Mouse (Mus musculus) kidney, embryonic 16.5 days (tissue): Measurements from ENCODE around the gene Intu. TPM values are rescaled to one million over a fixed set of nuclear protein-coding genes. Genes with fewer than 3 reads are reported as not detected.

Experiments used
- ATAC-seq: fragments of 200-750 bp; cut with Nextera tagmentation; 2 replicates; pipeline ENCODE4 v1.8.0; 2017; ENCODE audit warnings: moderate TSS enrichment; ENCODE audit not compliant: low FRiP score, low TSS enrichment
- H3K27ac ChIP-seq: fragments of 300-500 bp; sonication (generic); 2 replicates; pipeline ENCODE4 v1.5.1; 2014; ENCODE audit warnings: low read length
- H3K27me3 ChIP-seq: fragments of 300-500 bp; sonication (generic); 2 replicates; pipeline ENCODE4 v1.6.1; 2014; ENCODE audit warnings: low read length, control low read depth, mixed read lengths; ENCODE audit not compliant: insufficient read depth
- H3K36me3 ChIP-seq: fragments of 300-500 bp; sonication (generic); 2 replicates; pipeline ENCODE4 v1.6.1; 2014; ENCODE audit warnings: low read length, control low read depth, mixed read lengths; ENCODE audit not compliant: insufficient read depth
- H3K4me1 ChIP-seq: fragments of 300-500 bp; sonication (generic); 2 replicates; pipeline ENCODE4 v1.6.1; 2014; ENCODE audit warnings: low read length, control low read depth, mixed read lengths; ENCODE audit not compliant: insufficient read depth
- H3K4me2 ChIP-seq: fragments of 300-500 bp; sonication (generic); replicated peaks from 2 replicates; pipeline ENCODE4 v1.6.1; 2014; ENCODE audit warnings: low read depth, low read length
- H3K4me3 ChIP-seq: fragments of 300-500 bp; sonication (generic); 2 replicates; pipeline ENCODE4 v1.5.1; 2014; ENCODE audit warnings: mild to moderate bottlenecking, low read length
- H3K9ac ChIP-seq: fragments of 300-500 bp; sonication (generic); replicated peaks from 2 replicates; pipeline ENCODE4 v1.6.1; 2014; ENCODE audit warnings: low read length
- H3K9me3 ChIP-seq: fragments of 300-500 bp; sonication (generic); 2 replicates; pipeline ENCODE4 v1.6.1; 2016; ENCODE audit warnings: low read length, control low read depth
- WGBS: fragments of 180-500 bp; shearing (Covaris S2); extraction: QIAGEN DNeasy Blood & Tissue Kit; methylation state at CpG from one replicate; pipeline ENCODE4 v1.1.7; 2014; 5-methylcytosine and 5-hydroxymethylcytosine counted together
- polyA plus RNA-seq: library from polyadenylated mRNA; unstranded; fragments of >200 nt; fragmentation: Nextera tagmentation; extraction: Ambion mirVana; gene quantifications from 2 replicates; pipeline ENCODE4 v1.2.1, GENCODE M21; 2015

The Intu gene
- polyA plus RNA-seq, 1 experiment from 2014 or later: 3.1 TPM

DNA sequence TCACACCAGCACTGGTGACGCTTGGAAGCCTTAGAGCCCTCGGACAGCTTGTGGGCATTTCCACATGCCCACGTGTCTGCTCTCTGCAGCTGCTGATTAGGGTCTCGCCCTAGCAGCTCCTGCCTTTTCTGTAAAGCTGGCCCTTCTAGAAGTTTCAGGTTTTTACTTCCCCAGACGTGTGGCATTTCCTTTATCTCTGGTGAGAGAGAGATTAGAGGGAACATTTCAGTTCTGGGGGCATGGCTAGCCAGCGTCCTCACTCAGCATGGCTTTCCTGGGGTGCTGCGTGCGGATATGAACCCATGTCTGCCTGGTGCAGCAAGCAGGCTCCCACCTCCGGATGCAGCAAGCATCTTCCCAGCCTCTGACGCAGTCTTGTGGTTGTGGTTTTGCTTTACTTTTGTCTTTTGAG is 121.9 kb downstream of the Intu start:
- Histone ChIP-seq H3K27ac (no peak overlapping the region), H3K9me3 (no peaks in the 10 kb centered on the region), H3K36me3 (peaks cover 15% of the 10 kb centered on the region; the same call in 1 of the 2 replicates), H3K9ac (no peak overlapping the region), H3K4me2 (no peak overlapping the region), H3K27me3 (no peaks in the 10 kb centered on the region), H3K4me1 (no peaks in the 10 kb centered on the region), H3K4me3 (no peak overlapping the region)
- WGBS: 62% methylated on average over 10 of the region's 10 CpGs
- no peak for ATAC-seq

GRCm38 (mm10) chr3:40653582-40653981 is 122.5 kb downstream of the Intu start:
- no peak overlapping the region for H3K9ac ChIP-seq
- ATAC-seq: no peak
- H3K36me3 ChIP-seq: peaks cover 15% of the 10 kb centered on the region; the same call in 1 of the 2 replicates
- no peak overlapping the region for H3K27ac ChIP-seq
- WGBS: 92% methylated on average over 16 of the region's 16 CpGs
- H3K9me3 ChIP-seq: no peaks in the 10 kb centered on the region
- H3K4me3 ChIP-seq: no peak overlapping the region
- no peak overlapping the region for H3K4me2 ChIP-seq
- H3K4me1 ChIP-seq: no peaks in the 10 kb centered on the region
- H3K27me3 ChIP-seq: no peaks in the 10 kb centered on the region

- WGBS: 83% methylated on average over 11 of the region's 11 CpGs
These were observed 122.9 kb downstream of the Intu start for GRCm38 (mm10) chr3:40654028-40654427.

GRCm38 (mm10) chr3:40655571-40655970 is 124.5 kb downstream of the Intu start:
- H3K27ac ChIP-seq: no peak overlapping the region
- no peak for ATAC-seq
- no peaks in the 10 kb centered on the region for H3K27me3 ChIP-seq
- peaks cover 15% of the 10 kb centered on the region; the same call in 1 of the 2 replicates for H3K36me3 ChIP-seq
- H3K9me3 ChIP-seq: no peaks in the 10 kb centered on the region
- 93% methylated on average over 11 of the region's 11 CpGs for WGBS
- no peak overlapping the region for H3K9ac ChIP-seq
- H3K4me3 ChIP-seq: no peak overlapping the region
- no peaks in the 10 kb centered on the region for H3K4me1 ChIP-seq
- no peak overlapping the region for H3K4me2 ChIP-seq

More at GRCm38 (mm10) chr3:40654028-40654427, 122.9 kb downstream of the Intu start:
- Histone ChIP-seq H3K4me1 (no peaks in the 10 kb centered on the region), H3K4me2 (no peak overlapping the region), H3K36me3 (peaks cover 15% of the 10 kb centered on the region; the same call in 1 of the 2 replicates), H3K27me3 (no peaks in the 10 kb centered on the region), H3K9ac (no peak overlapping the region), H3K27ac (no peak overlapping the region), H3K4me3 (no peak overlapping the region), H3K9me3 (no peaks in the 10 kb centered on the region)
- ATAC-seq: no peak

DNA sequence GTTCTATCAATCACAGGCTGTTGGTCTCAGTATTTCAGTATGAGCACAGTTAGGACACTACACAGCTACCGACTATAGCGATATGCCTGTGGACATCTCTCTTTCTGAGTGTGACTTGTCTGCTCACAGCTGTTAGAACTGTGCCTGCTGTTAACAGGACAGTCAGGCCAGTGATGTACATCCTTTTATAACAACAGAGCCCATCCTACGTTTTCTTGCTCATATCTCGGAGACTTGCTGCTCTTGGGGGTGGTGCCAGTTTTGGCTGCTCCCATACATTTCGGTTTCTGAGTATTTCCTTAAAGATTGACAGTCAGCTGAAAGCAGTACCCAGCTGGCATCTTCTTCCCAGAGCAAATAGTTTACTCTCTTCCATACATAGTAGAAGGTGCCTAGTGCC is 125.3 kb downstream of the Intu start:
- H3K27me3 ChIP-seq: no peaks in the 10 kb centered on the region
- H3K4me1 ChIP-seq: no peaks in the 10 kb centered on the region
- H3K9ac ChIP-seq: no peak overlapping the region
- no peak overlapping the region for H3K4me2 ChIP-seq
- no peaks in the 10 kb centered on the region for H3K9me3 ChIP-seq
- ATAC-seq: no peak
- H3K4me3 ChIP-seq: no peak overlapping the region
- H3K27ac ChIP-seq: no peak overlapping the region
- peaks cover 15% of the 10 kb centered on the region; the same call in 1 of the 2 replicates for H3K36me3 ChIP-seq
- 89% methylated on average over 5 of the region's 5 CpGs for WGBS

DNA sequence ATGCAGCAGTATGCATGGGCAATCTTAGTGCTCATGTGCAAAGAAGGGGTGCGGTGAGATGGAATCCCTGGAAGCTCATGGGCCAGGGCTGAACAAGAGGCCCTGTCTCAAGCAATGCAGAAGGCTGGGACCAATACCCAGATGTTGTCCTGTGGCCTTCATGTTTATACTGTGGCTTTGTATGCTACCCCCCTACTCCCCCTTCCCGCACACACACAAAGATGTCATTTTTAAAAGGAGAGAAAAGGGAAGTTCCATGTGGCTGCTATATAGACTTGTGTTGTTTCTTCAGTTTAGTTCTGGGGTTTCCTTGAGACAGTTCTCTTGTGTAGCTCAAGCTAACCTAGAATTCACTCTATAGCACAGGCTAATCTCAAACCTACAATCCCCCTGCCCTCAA is 129.1 kb downstream of the Intu start:
- H3K4me1 ChIP-seq: no peaks in the 10 kb centered on the region
- no peaks in the 10 kb centered on the region for H3K27me3 ChIP-seq
- 96% methylated on average over 2 of the region's 2 CpGs for WGBS
- H3K27ac ChIP-seq: no peak overlapping the region
- no peak overlapping the region for H3K4me2 ChIP-seq
- no peak overlapping the region for H3K4me3 ChIP-seq
- H3K36me3 ChIP-seq: peaks cover 17% of the 10 kb centered on the region
- no peak overlapping the region for H3K9ac ChIP-seq
- no peaks in the 10 kb centered on the region for H3K9me3 ChIP-seq
- ATAC-seq: no peak

GRCm38 (mm10) chr3:40666109-40666508 is 135.0 kb downstream of the Intu start:
- Histone ChIP-seq H3K27ac (no peak overlapping the region), H3K4me3 (no peak overlapping the region), H3K36me3 (peaks cover 22% of the 10 kb centered on the region), H3K4me1 (no peaks in the 10 kb centered on the region), H3K9ac (no peak overlapping the region), H3K9me3 (no peaks in the 10 kb centered on the region), H3K4me2 (no peak overlapping the region), H3K27me3 (no peaks in the 10 kb centered on the region)
- ATAC-seq: no peak
- 96% methylated on average over 4 of the region's 4 CpGs for WGBS

- Histone ChIP-seq H3K27me3 (no peaks in the 10 kb centered on the region), H3K27ac (no peak overlapping the region), H3K4me1 (no peaks in the 10 kb centered on the region), H3K4me2 (no peak overlapping the region), H3K4me3 (no peak overlapping the region), H3K9me3 (no peaks in the 10 kb centered on the region), H3K36me3 (peaks cover 22% of the 10 kb centered on the region), H3K9ac (no peak overlapping the region)
- whole genome bisulfite sequencing: 58% methylated on average over 8 of the region's 8 CpGs
- no peak for ATAC-seq
These were observed 136.0 kb downstream of the Intu start for GRCm38 (mm10) chr3:40666861-40667719.

DNA sequence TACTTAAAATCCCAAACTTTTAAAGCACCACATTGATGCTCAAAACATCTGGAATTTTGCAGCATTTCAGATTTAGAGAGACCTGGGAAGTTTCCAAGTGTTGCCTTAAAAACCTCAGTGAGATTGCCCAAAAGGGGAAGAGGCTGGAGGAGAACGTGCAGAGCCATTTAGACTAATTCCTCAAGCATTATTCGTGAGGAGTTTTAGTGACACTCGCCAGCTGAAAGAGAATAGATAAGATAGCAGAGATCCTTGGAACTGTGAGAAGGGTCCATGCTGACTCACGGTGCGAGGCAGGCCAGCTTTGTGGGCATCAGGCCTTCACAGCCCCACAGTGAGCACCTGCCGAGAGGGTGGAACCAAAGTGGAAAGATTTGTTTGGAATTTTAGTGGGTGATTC is 137.8 kb downstream of the Intu start:
- H3K27ac ChIP-seq: no peak overlapping the region
- H3K9ac ChIP-seq: no peak overlapping the region
- H3K4me3 ChIP-seq: no peak overlapping the region
- no peak overlapping the region for H3K4me2 ChIP-seq
- peaks cover 18% of the 10 kb centered on the region for H3K36me3 ChIP-seq
- H3K4me1 ChIP-seq: no peaks in the 10 kb centered on the region
- H3K27me3 ChIP-seq: no peaks in the 10 kb centered on the region
- ATAC-seq: no peak
- WGBS: 75% methylated on average over 6 of the region's 6 CpGs
- no peaks in the 10 kb centered on the region for H3K9me3 ChIP-seq

GRCm38 (mm10) chr3:40669395-40669794 is 138.3 kb downstream of the Intu start:
- Histone ChIP-seq H3K27ac (no peak overlapping the region), H3K27me3 (no peaks in the 10 kb centered on the region), H3K9me3 (no peaks in the 10 kb centered on the region), H3K9ac (no peak overlapping the region), H3K4me2 (no peak overlapping the region), H3K36me3 (peaks cover 15% of the 10 kb centered on the region), H3K4me1 (no peaks in the 10 kb centered on the region), H3K4me3 (no peak overlapping the region)
- ATAC-seq: no peak
- WGBS: 94% methylated on average over 3 of the region's 3 CpGs
